Mouse (Mus musculus) embryo, embryonic 9.5 days (tissue): Measurements from ENCODE around the gene Stk40.
A peak's percentile ranks its signal among the peaks of the same experiment; 100 is the strongest.
"Not testable (repeated sequence)": the region's sequence is repeated elsewhere in the genome, so short reads cannot be mapped to it uniquely, and the experiment has no call there.

ENCODE experiments used
- DNase-seq: peaks from one replicate; pipeline ENCODE4 v3.0.0-alpha.2; 2017; ENCODE audit errors: extremely low spot score

The Stk40 gene

GRCm38 (mm10) chr4:126103590-126104068 is at the start of gene Stk40:
TSS of gene Stk40 (plus strand) at chr4:126103957.
- peak; percentile 98 for DNase-seq

- DNase-seq, result no peak
Observed at GRCm38 (mm10) chr4:126057207-126058133, 46.3 kb upstream of the Stk40 start.

GRCm38 (mm10) chr4:126058134-126058996 is 45.4 kb upstream of the Stk40 start, which contains the start of gene Oscp1:
TSS of gene Oscp1 (plus strand) at chr4:126058565.
- peak; percentile 90 for DNase-seq

- no peak for DNase-seq
Observed at GRCm38 (mm10) chr4:126058997-126059362, 44.8 kb upstream of the Stk40 start.

- no peak for DNase-seq
Observed at GRCm38 (mm10) chr4:126062856-126063255, 40.9 kb upstream of the Stk40 start.

- DNase-seq, result no peak
Observed at GRCm38 (mm10) chr4:126065241-126065640, 38.5 kb upstream of the Stk40 start.

GRCm38 (mm10) chr4:126067401-126068077 is 36.2 kb upstream of the Stk40 start:
- no peak for DNase-seq

- no peak for DNase-seq
Observed at GRCm38 (mm10) chr4:126068842-126069241, 34.9 kb upstream of the Stk40 start.

- no peak for DNase-seq
Observed at GRCm38 (mm10) chr4:126077833-126078232, 25.9 kb upstream of the Stk40 start.

- no peak for DNase-seq
Observed at GRCm38 (mm10) chr4:126079266-126079665, 24.5 kb upstream of the Stk40 start.

- no peak for DNase-seq
Observed at GRCm38 (mm10) chr4:126081601-126082000, 22.2 kb upstream of the Stk40 start.

GRCm38 (mm10) chr4:126083021-126083420 is 20.7 kb upstream of the Stk40 start:
- DNase-seq, result no peak

- DNase-seq, result no peak
Observed at GRCm38 (mm10) chr4:126084382-126084781, 19.4 kb upstream of the Stk40 start.

- peak; percentile 79 for DNase-seq
Observed at GRCm38 (mm10) chr4:126085996-126086576, 17.7 kb upstream of the Stk40 start.

GRCm38 (mm10) chr4:126090101-126090847 is 13.5 kb upstream of the Stk40 start:
- no peak for DNase-seq

- no peak for DNase-seq
Observed at GRCm38 (mm10) chr4:126090848-126091124, 13.0 kb upstream of the Stk40 start.

GRCm38 (mm10) chr4:126091873-126092272 is 11.9 kb upstream of the Stk40 start:
- no peak for DNase-seq

GRCm38 (mm10) chr4:126095622-126096430 is 7.9 kb upstream of the Stk40 start:
- DNase-seq, result not testable (repeated sequence)

GRCm38 (mm10) chr4:126096464-126097111 is 7.2 kb upstream of the Stk40 start, which contains the start of gene Lsm10:
TSS of gene Lsm10 (plus strand) at chr4:126096623.
- DNase-seq, result peak; percentile 92
